Mouse (Mus musculus): Measurements from ENCODE around the gene Kcnh8. TPM values are rescaled to one million over a fixed set of nuclear protein-coding genes. Genes with fewer than 3 reads are reported as not detected.

Gene Kcnh8
- total RNA-seq (2021) = under 1 TPM; 0.39 to 0.68 TPM

DNA sequence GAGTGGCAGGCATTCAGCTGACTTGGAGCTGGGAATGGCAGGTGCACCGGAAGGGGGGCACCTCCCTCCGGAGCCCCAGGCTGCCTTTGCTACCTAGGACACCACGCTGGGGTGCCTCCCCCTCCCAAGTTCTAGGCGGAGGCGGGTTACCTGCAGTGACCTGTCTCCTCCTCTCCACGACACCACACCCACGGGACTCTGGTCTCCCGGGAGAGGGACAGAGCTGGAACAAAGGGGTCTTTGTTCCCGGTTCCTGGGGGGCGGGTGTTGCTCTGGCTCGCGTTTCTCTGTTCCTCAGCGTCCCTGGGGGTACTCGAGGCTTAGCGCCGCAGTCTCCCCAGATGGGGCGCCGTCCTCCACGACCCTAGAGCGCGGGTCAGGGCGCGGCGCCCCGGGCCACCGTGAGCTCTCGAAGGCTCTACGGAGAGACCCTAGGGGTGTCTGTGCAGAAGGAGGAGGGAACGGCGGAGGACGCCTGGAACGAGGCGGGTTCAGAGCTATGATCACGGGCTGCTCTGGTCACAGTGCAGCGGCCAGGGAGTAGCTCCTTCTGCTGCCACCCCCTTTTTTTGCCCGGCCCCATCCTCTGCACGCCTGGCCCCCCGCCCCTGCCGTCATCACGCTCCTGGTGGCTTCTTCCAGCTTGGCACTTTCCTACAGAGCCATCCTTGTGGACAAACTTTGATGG, at the start of gene Kcnh8:
Gene Kcnh8 (plus strand): TSS at position 617 of the 688 bp plus-strand sequence.
- DNase-seq (ENCODE audit: extremely low spot score in 1 of 2, low spot score in 1 of 2) = peak; percentile 4 to 7

- DNase-seq (ENCODE audit: extremely low spot score in 1 of 2, low spot score in 1 of 2) = peak; percentile 19 to 52
These were observed 42.4 kb upstream of the Kcnh8 start for GRCm38 (mm10) chr17:52559961-52560720.

DNA sequence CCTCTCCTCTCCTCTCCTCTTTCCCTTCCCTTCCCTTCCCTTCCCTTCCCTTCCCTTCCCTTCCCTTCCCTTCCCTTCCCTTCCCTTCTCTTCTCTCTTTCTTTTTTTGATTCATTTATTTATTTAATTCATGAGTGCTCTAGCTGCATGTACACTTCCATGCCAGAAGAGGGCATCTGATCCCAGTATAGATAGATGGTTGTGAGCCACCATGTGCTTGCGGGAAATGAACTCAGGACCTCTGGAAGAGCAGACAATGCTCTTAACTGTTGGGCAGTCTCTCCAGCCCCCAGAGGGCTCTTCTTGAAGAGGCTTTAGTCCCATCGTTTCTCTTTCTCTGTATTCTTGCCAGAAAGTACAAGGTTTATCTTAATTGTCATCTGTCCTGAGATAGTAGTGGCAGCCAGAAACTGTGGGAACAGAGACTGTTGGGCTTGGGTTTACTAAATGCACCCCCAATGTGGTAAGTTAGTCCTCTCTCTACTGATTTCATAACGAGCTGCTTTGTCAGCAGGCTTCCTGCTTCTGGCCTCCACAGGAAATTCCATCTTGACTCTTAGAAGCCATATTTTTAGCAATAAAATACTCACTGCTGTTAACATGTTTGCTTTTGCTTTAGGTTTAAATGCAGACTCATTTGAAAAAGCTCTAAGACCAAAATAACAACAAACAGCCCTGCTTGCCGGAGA, 36.9 kb upstream of the Kcnh8 start:
- no peak for DNase-seq (ENCODE audit: extremely low spot score in 1 of 2, low spot score in 1 of 2)

DNA sequence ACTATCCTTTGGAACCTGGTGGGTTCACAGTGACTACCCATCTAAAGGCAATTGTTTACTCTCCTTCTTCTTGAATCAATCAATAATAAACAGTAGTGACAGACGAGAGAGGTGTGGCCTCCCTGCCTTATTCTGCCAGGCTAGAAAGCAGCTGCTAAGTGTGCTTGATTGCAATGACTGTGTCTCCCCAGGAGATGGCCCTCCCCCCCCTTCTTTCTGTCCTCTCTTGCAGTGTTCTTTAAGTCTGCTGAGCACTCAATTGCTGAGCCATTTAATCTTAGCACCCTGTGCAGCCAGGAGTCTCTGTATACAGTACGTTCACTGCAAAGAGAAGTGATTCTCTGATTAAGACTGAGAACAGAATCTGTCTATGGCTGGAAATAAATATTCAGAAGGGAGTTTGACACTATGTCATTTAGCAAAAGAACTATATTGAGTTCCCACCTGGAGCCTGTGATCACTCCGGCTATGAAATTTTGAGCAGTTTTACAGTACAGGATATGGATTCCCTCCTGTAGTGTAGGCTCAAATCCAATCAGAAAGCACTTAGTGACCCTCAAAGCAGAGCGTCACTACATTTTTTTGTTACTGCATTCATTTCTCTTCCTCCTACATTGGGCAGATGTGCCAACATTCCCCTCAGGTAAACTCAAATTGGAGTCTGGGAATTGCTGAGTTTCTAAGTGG, 32.8 kb upstream of the Kcnh8 start:
- no peak for DNase-seq (ENCODE audit: extremely low spot score in 1 of 2, low spot score in 1 of 2)

- DNase-seq (ENCODE audit: extremely low spot score in 1 of 2, low spot score in 1 of 2) = no peak
These were observed 30.3 kb upstream of the Kcnh8 start for GRCm38 (mm10) chr17:52572229-52572628.

- DNase-seq (ENCODE audit: extremely low spot score in 1 of 2, low spot score in 1 of 2) = no peak
These were observed 10.9 kb upstream of the Kcnh8 start for GRCm38 (mm10) chr17:52591503-52592194.

GRCm38 (mm10) chr17:52599141-52599540, 3.4 kb upstream of the Kcnh8 start:
- no peak for DNase-seq (ENCODE audit: extremely low spot score in 1 of 2, low spot score in 1 of 2)

DNA sequence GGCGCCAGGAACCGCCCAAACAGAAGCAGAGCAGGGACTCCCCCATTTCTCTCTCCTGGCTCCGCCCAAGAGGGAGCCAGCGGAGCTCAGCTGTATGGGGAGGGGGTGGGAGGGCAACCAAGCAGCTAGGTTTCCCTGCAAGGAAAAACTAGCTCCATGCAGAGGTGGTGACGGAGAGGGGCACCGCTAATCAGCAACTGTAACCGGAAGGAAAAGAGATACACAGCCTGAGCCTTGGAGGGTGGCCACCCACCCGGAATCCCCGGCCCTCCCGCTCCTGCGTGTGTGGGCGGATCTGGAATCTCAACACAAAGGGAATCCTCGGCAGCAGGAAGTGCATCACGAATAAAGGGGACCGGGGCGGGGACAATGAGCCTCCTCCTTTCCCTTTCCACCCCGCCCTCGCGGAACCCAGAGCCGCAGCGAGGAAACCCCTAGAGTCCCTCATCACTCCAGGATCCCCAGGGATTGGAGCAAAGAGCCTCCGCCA, 1.6 kb upstream of the Kcnh8 start:
- DNase-seq (ENCODE audit: extremely low spot score in 1 of 2, low spot score in 1 of 2) = peak; percentile 47 to 49

- no peak for DNase-seq (ENCODE audit: extremely low spot score in 1 of 2, low spot score in 1 of 2)
These were observed 267 bp downstream of the Kcnh8 start for GRCm38 (mm10) chr17:52602781-52603170.

- DNase-seq (ENCODE audit: extremely low spot score in 1 of 2, low spot score in 1 of 2) = no peak
These were observed 902 bp downstream of the Kcnh8 start for GRCm38 (mm10) chr17:52603411-52603810.

GRCm38 (mm10) chr17:52611382-52611781, 8.9 kb downstream of the Kcnh8 start:
- no peak for DNase-seq (ENCODE audit: extremely low spot score in 1 of 2, low spot score in 1 of 2)

DNA sequence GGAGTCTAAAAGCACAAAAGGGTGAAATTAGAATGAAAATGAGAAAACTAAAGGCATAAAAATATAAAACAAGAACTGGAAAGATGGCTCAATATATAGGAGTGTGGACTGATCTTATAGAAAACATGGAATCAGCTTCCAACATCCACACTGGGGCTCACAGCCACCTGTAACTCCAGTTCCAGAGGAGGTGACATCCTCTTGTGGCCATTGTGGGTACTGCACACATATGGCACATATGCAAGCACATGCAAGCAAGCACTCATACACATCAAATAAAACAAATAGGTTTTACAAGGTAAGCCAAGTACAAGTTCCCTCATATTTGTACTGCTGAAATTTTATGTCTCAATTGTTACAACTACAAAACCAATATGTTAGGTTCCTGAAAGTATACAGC, 46.7 kb downstream of the Kcnh8 start:
- DNase-seq (ENCODE audit: extremely low spot score in 1 of 2, low spot score in 1 of 2) = no peak

DNA sequence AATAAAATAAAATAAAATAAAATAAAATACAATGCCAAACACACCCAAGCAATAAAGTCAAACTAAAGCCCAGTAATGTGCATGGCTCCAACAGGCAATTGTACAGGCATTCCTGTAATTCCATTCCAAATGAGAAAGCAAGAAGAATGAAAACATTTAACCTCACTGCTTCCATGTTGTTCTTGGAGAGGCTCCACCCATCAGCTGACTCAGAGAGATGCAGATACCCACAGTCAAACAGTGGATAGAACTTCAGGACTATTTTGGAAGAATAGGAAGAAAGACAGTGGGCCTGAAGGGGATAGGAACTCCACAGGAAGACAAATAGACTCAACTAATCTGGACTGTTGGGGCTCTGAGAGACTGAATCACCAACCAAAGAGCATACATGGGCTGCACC, 89.5 kb downstream of the Kcnh8 start:
- DNase-seq (ENCODE audit: extremely low spot score in 1 of 2, low spot score in 1 of 2) = no peak

DNA sequence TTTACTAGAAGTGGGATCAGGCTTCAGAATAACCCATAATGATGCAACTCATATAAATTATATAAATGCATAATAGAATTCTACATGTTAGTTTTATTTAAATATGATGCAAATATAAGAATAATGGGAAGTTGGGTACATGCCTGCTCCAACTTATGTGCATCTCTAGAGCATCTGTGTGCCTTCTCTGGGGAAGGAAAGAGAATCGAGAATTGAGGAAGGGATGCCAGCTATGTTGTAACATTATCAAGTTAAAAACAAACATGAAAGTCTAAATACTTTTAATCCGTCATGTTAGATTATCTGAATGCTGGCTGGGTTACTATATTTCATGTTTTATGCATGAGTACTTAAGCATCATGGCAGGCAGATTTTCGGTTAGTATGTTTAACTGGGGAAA, 99.4 kb downstream of the Kcnh8 start:
- no peak for DNase-seq (ENCODE audit: extremely low spot score in 1 of 2, low spot score in 1 of 2)

- DNase-seq (ENCODE audit: extremely low spot score in 1 of 2, low spot score in 1 of 2) = no peak
These were observed 109.8 kb downstream of the Kcnh8 start for GRCm38 (mm10) chr17:52712319-52712718.

GRCm38 (mm10) chr17:52722214-52722613, 119.7 kb downstream of the Kcnh8 start:
- DNase-seq (ENCODE audit: extremely low spot score in 1 of 2, low spot score in 1 of 2) = no peak

GRCm38 (mm10) chr17:52728806-52729205, 126.3 kb downstream of the Kcnh8 start:
- DNase-seq (ENCODE audit: extremely low spot score in 1 of 2, low spot score in 1 of 2) = no peak

GRCm38 (mm10) chr17:52738436-52738835, 135.9 kb downstream of the Kcnh8 start:
- no peak for DNase-seq (ENCODE audit: extremely low spot score in 1 of 2, low spot score in 1 of 2)

GRCm38 (mm10) chr17:52788151-52788550, 185.6 kb downstream of the Kcnh8 start:
- DNase-seq (ENCODE audit: extremely low spot score in 1 of 2, low spot score in 1 of 2) = no peak

GRCm38 (mm10) chr17:52804463-52804862, 202.0 kb downstream of the Kcnh8 start:
- DNase-seq (ENCODE audit: extremely low spot score in 1 of 2, low spot score in 1 of 2) = no peak
